Mouse (Mus musculus) intestine, postnatal 0 days (tissue): ENCODE measurements around the gene Myo9b. TPM values are rescaled to one million over a fixed set of nuclear protein-coding genes. Genes with fewer than 3 reads are reported as not detected.
"Not testable (repeated sequence)": the region's sequence is repeated elsewhere in the genome, so short reads cannot be mapped to it uniquely, and the experiment has no call there.

ENCODE experiments used
- ATAC-seq: fragments of 200-750 bp; cut with Nextera tagmentation; 2 replicates; pipeline ENCODE4 v1.8.0; 2017; ENCODE audit warnings: mild to moderate bottlenecking, moderate TSS enrichment, moderate library complexity
- H3K27ac ChIP-seq: fragments of 300-500 bp; sonication (generic); 2 replicates; pipeline ENCODE4 v1.5.1; 2014; ENCODE audit warnings: mild to moderate bottlenecking, low read depth, low read length, moderate library complexity
- H3K27me3 ChIP-seq: fragments of 300-500 bp; sonication (generic); replicated peaks from 2 replicates; pipeline ENCODE4 v1.6.1; 2014; ENCODE audit warnings: low read length, mixed read lengths; ENCODE audit not compliant: control insufficient read depth, insufficient read depth
- H3K36me3 ChIP-seq: fragments of 300-500 bp; sonication (generic); 2 replicates; pipeline ENCODE4 v1.6.1; 2014; ENCODE audit warnings: mild to moderate bottlenecking, moderate library complexity; ENCODE audit not compliant: control insufficient read depth, insufficient read depth
- H3K4me1 ChIP-seq: fragments of 300-500 bp; sonication (generic); replicated peaks from 2 replicates; pipeline ENCODE4 v1.6.1; 2014; ENCODE audit warnings: antibody characterized with exemption, low read length, mixed read lengths; ENCODE audit not compliant: control insufficient read depth, insufficient read depth
- H3K4me2 ChIP-seq: fragments of 300-500 bp; sonication (generic); replicated peaks from 2 replicates; pipeline ENCODE4 v1.6.1; 2014; ENCODE audit warnings: low read depth, mild to moderate bottlenecking, moderate library complexity
- H3K4me3 ChIP-seq: fragments of 300-500 bp; sonication (generic); 2 replicates; pipeline ENCODE4 v1.5.1; 2014; ENCODE audit warnings: low read depth, low read length
- H3K9ac ChIP-seq: fragments of 300-500 bp; sonication (generic); 2 replicates; pipeline ENCODE4 v1.6.1; 2014; ENCODE audit warnings: mild to moderate bottlenecking, low read depth, low read length
- H3K9me3 ChIP-seq: fragments of 300-500 bp; sonication (generic); 2 replicates; pipeline ENCODE4 v1.6.1; 2016; ENCODE audit warnings: mixed run types; ENCODE audit not compliant: control insufficient read depth
- CTCF ChIP-seq: sonication (generic); IDR thresholded peaks from 2 replicates; pipeline ENCODE4 v1.5.1; 2016; ENCODE audit warnings: low read depth, mild to moderate bottlenecking, control low read depth, antibody characterized with exemption, moderate library complexity
- WGBS: fragments of 180-500 bp; shearing (Covaris S2); extraction: QIAGEN DNeasy Blood & Tissue Kit; methylation state at CpG from one replicate; pipeline ENCODE4 v1.1.7; 2014; 5-methylcytosine and 5-hydroxymethylcytosine counted together
- polyA plus RNA-seq: library from polyadenylated mRNA; unstranded; fragments of >200 nt; fragmentation: Nextera tagmentation; extraction: Ambion mirVana; gene quantifications from 2 replicates; pipeline ENCODE4 v1.2.1, GENCODE M21; 2015

The Myo9b gene
- polyA plus RNA-seq, 1 experiment from 2014 or later, result 6.5 TPM

DNA sequence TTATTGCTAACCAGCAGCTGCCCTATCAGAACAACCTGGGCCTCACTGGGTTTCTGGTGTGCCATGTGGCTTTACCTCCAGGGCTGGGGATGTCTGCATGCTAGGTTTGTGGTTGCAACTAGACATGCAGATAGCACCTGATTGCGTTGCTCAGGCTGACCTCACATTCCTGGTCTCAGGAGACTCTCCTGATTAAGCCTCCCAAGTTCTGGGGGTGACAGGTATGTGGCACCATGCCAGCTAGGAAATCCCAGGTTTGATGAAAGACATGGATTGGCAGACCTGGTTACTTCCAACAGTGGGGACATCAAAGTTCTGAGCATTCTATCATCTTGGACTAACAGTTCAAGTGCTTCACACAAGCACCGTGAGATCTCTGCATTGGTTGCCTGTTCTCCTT, 4.8 kb upstream of the Myo9b start:
- Histone ChIP-seq H3K9me3 (no peaks in the 10 kb centered on the region), H3K4me1 (no peaks in the 10 kb centered on the region), H3K4me2 (no peak overlapping the region), H3K4me3 (no peak overlapping the region), H3K27ac (no peak overlapping the region), H3K36me3 (no peaks in the 10 kb centered on the region), H3K27me3 (no peaks in the 10 kb centered on the region), H3K9ac (no peak overlapping the region)
- TF ChIP-seq CTCF, result no peak
- ATAC-seq, result no peak
- WGBS, result 95% methylated on average over 2 of the region's 2 CpGs

DNA sequence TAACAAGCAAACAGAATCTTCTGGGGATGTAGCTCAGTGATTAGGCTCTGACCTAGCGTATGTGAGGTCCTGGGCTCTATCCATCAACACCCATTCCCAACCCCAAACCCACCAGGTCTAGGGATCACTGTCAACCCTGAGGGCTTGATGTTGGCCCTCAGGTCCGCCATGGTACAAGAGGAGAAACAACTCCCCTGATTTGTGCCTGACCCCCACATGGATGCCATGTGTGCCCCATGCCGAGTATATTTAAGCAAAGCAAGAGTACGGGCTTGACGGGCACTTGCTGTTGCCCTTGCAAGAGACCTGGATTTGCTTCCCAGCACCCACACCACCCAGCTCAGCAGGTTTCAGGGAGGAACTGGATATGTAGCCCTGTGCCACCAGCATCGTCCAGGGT, 4.2 kb upstream of the Myo9b start:
- not testable (repeated sequence) for H3K27me3 ChIP-seq, H3K9ac ChIP-seq, ATAC-seq, H3K27ac ChIP-seq, H3K36me3 ChIP-seq, H3K4me1 ChIP-seq, H3K4me2 ChIP-seq, H3K4me3 ChIP-seq, H3K9me3 ChIP-seq
- WGBS, result 96% methylated on average over 5 of the region's 6 CpGs

DNA sequence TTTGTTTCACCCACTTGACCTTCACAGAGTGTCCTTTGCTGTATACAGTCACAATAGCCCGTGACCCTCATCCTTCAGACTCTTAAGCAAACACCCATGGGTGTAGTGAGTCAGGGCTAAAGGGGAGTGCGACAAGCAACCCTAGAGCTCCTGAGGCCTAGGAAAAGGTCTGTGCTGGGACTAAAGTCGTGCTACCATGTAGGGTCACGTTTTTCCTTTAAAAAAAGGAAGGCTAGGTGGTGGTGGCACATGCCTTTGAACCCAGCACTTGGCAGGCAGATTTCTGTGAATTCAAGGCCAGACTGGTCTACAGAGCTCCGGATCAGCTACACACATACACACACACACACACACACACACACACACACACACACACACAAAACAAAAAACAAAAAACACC, 884 bp upstream of the Myo9b start:
- peaks cover 3% of the 10 kb centered on the region; the same call in 1 of the 2 replicates for H3K4me1 ChIP-seq
- peaks cover 3% of the 10 kb centered on the region; the same call in 1 of the 2 replicates for H3K36me3 ChIP-seq
- no peaks in the 10 kb centered on the region for H3K9me3 ChIP-seq
- no peak for TF ChIP-seq CTCF
- peak overlapping the region; percentile 45 for H3K9ac ChIP-seq
- 14% methylated on average over 5 of the region's 5 CpGs for WGBS
- peak overlapping the region; percentile 87 for H3K4me3 ChIP-seq
- ATAC-seq, result no peak
- H3K4me2 ChIP-seq, result peak overlapping the region; percentile 73
- H3K27me3 ChIP-seq, result no peaks in the 10 kb centered on the region
- H3K27ac ChIP-seq, result no peak overlapping the region

GRCm38 (mm10) chr8:71273151-71273510, 617 bp downstream of the Myo9b start:
- H3K27ac ChIP-seq, result peak overlapping the region; percentile 91
- no peak; the same call in 1 of the 2 replicates for ATAC-seq

GRCm38 (mm10) chr8:71274478-71274877, 2.0 kb downstream of the Myo9b start:
- no peak overlapping the region for H3K27ac ChIP-seq
- no peak overlapping the region for H3K4me3 ChIP-seq
- no peak for ATAC-seq
- no peak overlapping the region for H3K4me2 ChIP-seq
- TF ChIP-seq CTCF, result no peak
- no peaks in the 10 kb centered on the region for H3K9me3 ChIP-seq
- no peaks in the 10 kb centered on the region for H3K27me3 ChIP-seq
- no peak overlapping the region for H3K9ac ChIP-seq
- H3K4me1 ChIP-seq, result peaks cover 3% of the 10 kb centered on the region; the same call in 1 of the 2 replicates
- peaks cover 3% of the 10 kb centered on the region; the same call in 1 of the 2 replicates for H3K36me3 ChIP-seq

More at GRCm38 (mm10) chr8:71273151-71273510, 617 bp downstream of the Myo9b start:
- 0% methylated on average over 14 of the region's 14 CpGs for WGBS
- Histone ChIP-seq H3K9me3 (no peaks in the 10 kb centered on the region), H3K36me3 (peaks cover 3% of the 10 kb centered on the region; the same call in 1 of the 2 replicates), H3K4me2 (peak overlapping the region; percentile 73), H3K27me3 (no peaks in the 10 kb centered on the region), H3K9ac (peak overlapping the region; percentile 80), H3K4me1 (peaks cover 3% of the 10 kb centered on the region; the same call in 1 of the 2 replicates), H3K4me3 (peak overlapping the region; percentile 87)
- peak; percentile 23; the same call in 1 of the 2 replicates for TF ChIP-seq CTCF

DNA sequence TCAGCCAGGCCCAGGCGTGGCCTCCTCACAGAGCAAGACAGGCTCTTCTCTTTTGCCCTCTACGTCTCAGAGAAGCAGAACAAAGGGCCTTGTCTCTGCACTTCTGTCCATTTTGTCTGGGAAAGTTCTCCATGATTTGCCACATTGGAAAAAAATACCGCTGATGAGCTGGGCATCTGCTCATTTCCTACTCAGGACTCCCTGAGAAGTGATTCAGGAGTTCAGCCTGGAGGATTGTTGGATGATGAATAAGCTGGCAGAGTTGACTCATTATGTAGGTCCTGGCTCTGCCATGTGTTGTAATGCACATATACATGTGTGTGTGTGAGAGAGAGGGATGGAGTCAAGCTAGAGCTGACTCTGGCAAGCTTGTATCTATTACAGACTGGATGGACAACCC, 3.7 kb downstream of the Myo9b start:
- no peaks in the 10 kb centered on the region for H3K27me3 ChIP-seq
- H3K36me3 ChIP-seq, result peaks cover 3% of the 10 kb centered on the region; the same call in 1 of the 2 replicates
- H3K4me3 ChIP-seq, result no peak overlapping the region
- no peak for ATAC-seq
- no peak overlapping the region for H3K27ac ChIP-seq
- TF ChIP-seq CTCF, result no peak
- WGBS, result 89% methylated on average over 3 of the region's 3 CpGs
- no peak overlapping the region for H3K4me2 ChIP-seq
- peaks cover 3% of the 10 kb centered on the region; the same call in 1 of the 2 replicates for H3K4me1 ChIP-seq
- H3K9me3 ChIP-seq, result no peaks in the 10 kb centered on the region
- no peak overlapping the region for H3K9ac ChIP-seq

GRCm38 (mm10) chr8:71279409-71279808, 6.9 kb downstream of the Myo9b start:
- not testable (repeated sequence) for H3K4me3 ChIP-seq, H3K27me3 ChIP-seq, H3K36me3 ChIP-seq, H3K9me3 ChIP-seq, H3K9ac ChIP-seq, H3K4me2 ChIP-seq, H3K4me1 ChIP-seq, H3K27ac ChIP-seq, ATAC-seq
- 79% methylated on average over 1 of the region's 1 CpGs for whole genome bisulfite sequencing

DNA sequence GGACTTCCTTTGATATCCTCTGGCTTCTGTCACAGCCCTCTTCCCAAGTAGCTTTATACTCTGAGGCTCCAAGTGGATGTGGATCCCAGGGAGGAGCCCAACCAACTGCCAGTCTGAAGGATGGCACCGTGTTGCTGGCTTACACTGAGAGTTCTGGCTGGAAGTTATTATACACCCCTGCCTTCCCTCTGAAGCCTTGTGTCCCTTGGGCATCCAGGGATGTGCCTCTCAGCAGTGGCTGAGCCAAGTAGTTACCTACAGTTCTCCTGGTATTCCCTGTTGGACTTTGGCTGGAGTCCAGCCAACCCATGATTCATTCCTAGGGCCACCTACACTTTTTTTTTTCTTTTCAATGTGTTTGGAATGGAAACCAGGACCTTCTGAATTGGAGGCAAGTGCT, 9.2 kb downstream of the Myo9b start:
- not testable (repeated sequence) for H3K36me3 ChIP-seq, H3K4me2 ChIP-seq, H3K4me3 ChIP-seq, H3K27me3 ChIP-seq, H3K4me1 ChIP-seq, H3K9ac ChIP-seq, H3K9me3 ChIP-seq
- peak overlapping the region; percentile 64; the same call in 1 of the 2 replicates for H3K27ac ChIP-seq
- WGBS, result 95% methylated on average over 1 of the region's 1 CpGs
- ATAC-seq, result 0 out of 2 replicates have a peak, but pooled peaks have one; percentile 20
